ENCODE assay signal across 11 mouse cellular contexts in genomic region chr3:34787211-34787610, GRCm38 (mm10).
"Had no signal": no experiment of that assay in that cellular context is flagged by ENCODE, and none has a peak within 500 bp of the region (broad histone marks: within the 10 kb centered on the region; RNA-seq: fewer than 3 reads in every experiment).

No protein-coding gene starts in this region.

- DNase-seq: lung, adult 18-20 months; lung, embryonic 14.5 days; lung, postnatal 10 days; retina, postnatal 1 day; right cerebral cortex, adult 18-20 months; right cerebral cortex, postnatal 25 days; right cerebral cortex, postnatal 4 days; spleen, adult 18-20 months; thymus, adult 18-20 months; thymus, postnatal 25 days; thymus, postnatal 4 days had no signal
